Mouse (Mus musculus): ENCODE data around the gene Pcdh7.

Pcdh7 gene

GRCm38 (mm10) chr5:57907218-57907617, 189.5 kb downstream of the Pcdh7 start:
- DNase-seq (ENCODE audit: low read depth, low spot score) = no peak

GRCm38 (mm10) chr5:57921140-57921539, 203.4 kb downstream of the Pcdh7 start:
- DNase-seq (ENCODE audit: low read depth, low spot score) = no peak

GRCm38 (mm10) chr5:57931331-57931730, 213.6 kb downstream of the Pcdh7 start:
- no peak for DNase-seq (ENCODE audit: low read depth, low spot score)

GRCm38 (mm10) chr5:57931738-57932137, 214.0 kb downstream of the Pcdh7 start:
- DNase-seq (ENCODE audit: low read depth, low spot score) = no peak

- no peak for DNase-seq (ENCODE audit: low read depth, low spot score)
These were observed 216.9 kb downstream of the Pcdh7 start for GRCm38 (mm10) chr5:57934666-57935065.

GRCm38 (mm10) chr5:57940457-57940856, 222.7 kb downstream of the Pcdh7 start:
- DNase-seq (ENCODE audit: low read depth, low spot score) = no peak

GRCm38 (mm10) chr5:57943176-57943575, 225.4 kb downstream of the Pcdh7 start:
- no peak for DNase-seq (ENCODE audit: low read depth, low spot score)

- DNase-seq (ENCODE audit: low read depth, low spot score) = no peak
These were observed 225.8 kb downstream of the Pcdh7 start for GRCm38 (mm10) chr5:57943611-57944010.

GRCm38 (mm10) chr5:57945419-57945818, 227.7 kb downstream of the Pcdh7 start:
- no peak for DNase-seq (ENCODE audit: low read depth, low spot score)

- no peak for DNase-seq (ENCODE audit: low read depth, low spot score)
These were observed 241.6 kb downstream of the Pcdh7 start for GRCm38 (mm10) chr5:57959317-57959716.

- DNase-seq (ENCODE audit: low read depth, low spot score) = no peak
These were observed 246.0 kb downstream of the Pcdh7 start for GRCm38 (mm10) chr5:57963792-57964191.

GRCm38 (mm10) chr5:57964201-57964600, 246.4 kb downstream of the Pcdh7 start:
- no peak for DNase-seq (ENCODE audit: low read depth, low spot score)

GRCm38 (mm10) chr5:57993584-57993983, 275.8 kb downstream of the Pcdh7 start:
- no peak for DNase-seq (ENCODE audit: low read depth, low spot score)

- no peak for DNase-seq (ENCODE audit: low read depth, low spot score)
These were observed 303.6 kb downstream of the Pcdh7 start for GRCm38 (mm10) chr5:58021331-58021730.

- no peak for DNase-seq (ENCODE audit: low read depth, low spot score)
These were observed 307.4 kb downstream of the Pcdh7 start for GRCm38 (mm10) chr5:58025123-58025522.

GRCm38 (mm10) chr5:58025759-58026158, 308.0 kb downstream of the Pcdh7 start:
- DNase-seq (ENCODE audit: low read depth, low spot score) = no peak

- DNase-seq (ENCODE audit: low read depth, low spot score) = no peak
These were observed 322.1 kb downstream of the Pcdh7 start for GRCm38 (mm10) chr5:58039875-58040274.

GRCm38 (mm10) chr5:58044216-58044615, 326.4 kb downstream of the Pcdh7 start:
- no peak for DNase-seq (ENCODE audit: low read depth, low spot score)

- peak; percentile 3 for DNase-seq (ENCODE audit: low read depth, low spot score)
These were observed 363.3 kb downstream of the Pcdh7 start for GRCm38 (mm10) chr5:58081054-58081453.

GRCm38 (mm10) chr5:58082230-58082629, 364.5 kb downstream of the Pcdh7 start:
- DNase-seq (ENCODE audit: low read depth, low spot score) = no peak

- DNase-seq (ENCODE audit: low read depth, low spot score) = no peak
These were observed 365.3 kb downstream of the Pcdh7 start for GRCm38 (mm10) chr5:58083056-58083455.

GRCm38 (mm10) chr5:58083972-58084371, 366.2 kb downstream of the Pcdh7 start:
- no peak for DNase-seq (ENCODE audit: low read depth, low spot score)

GRCm38 (mm10) chr5:58108665-58109364, 391.0 kb downstream of the Pcdh7 start:
- no peak for DNase-seq (ENCODE audit: low read depth, low spot score)

GRCm38 (mm10) chr5:58116096-58116495, 398.3 kb downstream of the Pcdh7 start:
- DNase-seq (ENCODE audit: low read depth, low spot score) = no peak

All from skeletal muscle tissue, adult 2 months (tissue).